Mouse (Mus musculus) midbrain, embryonic 16.5 days (tissue): ENCODE results near the gene Mindy4b-ps. TPM values are rescaled to one million over a fixed set of nuclear protein-coding genes. Genes with fewer than 3 reads are reported as not detected.
"Not testable (repeated sequence)": the region's sequence is repeated elsewhere in the genome, so short reads cannot be mapped to it uniquely, and the experiment has no call there.

Experiments
- ATAC-seq: fragments of 200-750 bp; cut with Nextera tagmentation; 2 replicates; pipeline ENCODE4 v1.8.0; 2017; ENCODE audit warnings: moderate TSS enrichment
- H3K27ac ChIP-seq: fragments of 300-500 bp; sonication (generic); 2 replicates; pipeline ENCODE4 v1.5.1; 2014; ENCODE audit warnings: mild to moderate bottlenecking, low read length, mixed read lengths
- H3K27me3 ChIP-seq: fragments of 300-500 bp; sonication (generic); 2 replicates; pipeline ENCODE4 v1.6.1; 2014; ENCODE audit warnings: low read depth, low read length, mixed read lengths; ENCODE audit not compliant: control insufficient read depth, insufficient read depth
- H3K36me3 ChIP-seq: fragments of 300-500 bp; sonication (generic); 2 replicates; pipeline ENCODE4 v1.6.1; 2014; ENCODE audit warnings: mild to moderate bottlenecking, low read length, moderate library complexity, mixed read lengths; ENCODE audit not compliant: control insufficient read depth, insufficient read depth
- H3K4me1 ChIP-seq: fragments of 300-500 bp; sonication (generic); 2 replicates; pipeline ENCODE4 v1.6.1; 2014; ENCODE audit warnings: mild to moderate bottlenecking, low read length, mixed read lengths; ENCODE audit not compliant: control insufficient read depth, insufficient read depth
- H3K4me2 ChIP-seq: fragments of 300-500 bp; sonication (generic); 2 replicates; pipeline ENCODE4 v1.6.1; 2014; ENCODE audit warnings: mild to moderate bottlenecking, low read length, mixed read lengths
- H3K4me3 ChIP-seq: fragments of 300-500 bp; sonication (generic); 2 replicates; pipeline ENCODE4 v1.5.1; 2014; ENCODE audit warnings: low read depth, mild to moderate bottlenecking, low read length, moderate library complexity, mixed read lengths
- H3K9ac ChIP-seq: fragments of 300-500 bp; sonication (generic); 2 replicates; pipeline ENCODE4 v1.6.1; 2014; ENCODE audit warnings: low read depth, low read length, mixed read lengths
- H3K9me3 ChIP-seq: fragments of 300-500 bp; sonication (generic); replicated peaks from 2 replicates; pipeline ENCODE4 v1.6.1; 2014; ENCODE audit warnings: mild to moderate bottlenecking, low read length, mixed read lengths; ENCODE audit not compliant: control insufficient read depth, poor library complexity, severe bottlenecking
- WGBS: fragments of 180-500 bp; shearing (Covaris S2); extraction: QIAGEN DNeasy Blood & Tissue Kit; methylation state at CpG from one replicate; pipeline ENCODE4 v1.1.7; 2014; 5-methylcytosine and 5-hydroxymethylcytosine counted together
- polyA plus RNA-seq: library from polyadenylated mRNA; unstranded; fragments of >200 nt; fragmentation: Nextera tagmentation; extraction: Ambion mirVana; gene quantifications from 2 replicates; pipeline ENCODE4 v1.2.1, GENCODE M21; 2015

Gene Mindy4b-ps
- polyA plus RNA-seq: 0.12 and 0.33 TPM in 2 replicates

DNA sequence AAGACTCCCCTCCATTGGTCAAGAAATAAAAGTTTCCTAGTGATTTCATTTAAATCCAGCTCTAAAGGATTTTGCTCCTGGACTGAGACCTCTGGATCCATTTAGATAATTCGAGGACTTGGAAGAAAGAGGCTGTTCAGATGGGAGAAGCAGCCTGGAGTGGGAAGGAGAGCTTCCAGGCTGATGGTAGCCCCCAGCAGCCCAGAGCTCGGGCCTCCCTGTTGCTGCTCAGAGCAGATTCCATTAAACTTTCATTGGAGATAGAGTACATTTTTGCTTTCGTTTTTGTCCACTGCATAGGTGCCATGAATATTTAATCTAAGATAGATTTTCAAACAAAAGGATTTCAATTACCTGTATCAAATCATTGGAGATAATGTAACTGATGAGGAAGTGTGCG is at the start of gene Mindy4b-ps:
Mindy4b-ps (minus strand) TSS at position 101 of the 400 bp plus-strand sequence.
- no peak within 1 kb of the TSS for H3K27ac ChIP-seq
- H3K27me3 ChIP-seq: peaks cover 3% of the 10 kb centered on the region
- 63% methylated on average over 4 of the region's 4 CpGs for WGBS
- no peaks in the 10 kb centered on the region for H3K9me3 ChIP-seq
- no peak for ATAC-seq
- no peaks in the 10 kb centered on the region for H3K36me3 ChIP-seq
- no peak within 1 kb of the TSS for H3K9ac ChIP-seq
- peaks cover 4% of the 10 kb centered on the region; the same call in 1 of the 2 replicates for H3K4me1 ChIP-seq
- no peak within 1 kb of the TSS for H3K4me2 ChIP-seq
- no peak within 1 kb of the TSS for H3K4me3 ChIP-seq

DNA sequence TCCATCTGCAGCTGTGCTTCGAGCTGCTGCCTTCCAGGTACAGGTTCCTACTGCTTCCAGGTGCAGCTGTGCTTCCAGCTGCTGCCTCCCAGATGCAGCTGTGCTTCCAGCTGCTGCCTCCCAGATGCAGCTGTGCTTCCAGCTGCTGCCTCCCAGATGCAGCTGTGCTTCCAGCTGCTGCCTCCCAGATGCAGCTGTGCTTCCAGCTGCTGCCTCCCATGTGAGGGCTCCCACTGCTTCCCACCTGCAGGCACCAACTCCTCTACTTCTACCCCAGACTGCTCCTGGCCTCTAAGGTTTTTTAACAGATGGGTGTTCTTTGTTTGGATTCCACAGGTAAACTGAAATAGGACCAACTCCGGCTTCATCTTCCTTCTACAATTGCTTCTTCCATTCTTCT is 49.8 kb upstream of the Mindy4b-ps start:
- H3K4me1 ChIP-seq, ATAC-seq, H3K9me3 ChIP-seq, H3K36me3 ChIP-seq, H3K27me3 ChIP-seq, H3K9ac ChIP-seq, H3K4me3 ChIP-seq, H3K4me2 ChIP-seq, H3K27ac ChIP-seq: not testable (repeated sequence)
- WGBS: 79% methylated on average over 2 of the region's 2 CpGs

DNA sequence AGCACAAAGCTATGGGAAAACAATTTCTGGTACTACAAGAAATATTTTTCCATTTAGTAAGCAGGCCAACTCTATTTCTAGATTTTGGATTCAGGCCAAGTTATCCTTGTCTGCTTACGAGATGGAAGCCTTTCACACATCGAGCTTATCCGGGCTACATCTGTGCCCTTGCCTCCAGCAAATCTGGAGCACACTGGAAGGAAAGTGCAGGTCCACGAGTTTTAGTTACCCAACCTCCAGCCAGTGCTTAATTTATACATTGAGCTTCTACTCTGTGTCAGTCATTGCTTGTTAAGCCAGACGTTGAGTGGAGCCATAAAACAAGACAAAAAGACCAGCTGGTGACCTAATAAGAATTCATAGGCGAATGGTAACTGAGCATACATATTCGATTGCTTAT is 43.6 kb upstream of the Mindy4b-ps start:
- 31% methylated on average over 7 of the region's 7 CpGs for WGBS
- Histone ChIP-seq H3K9ac (no peak overlapping the region), H3K27ac (no peak overlapping the region), H3K9me3 (no peaks in the 10 kb centered on the region), H3K4me3 (no peak overlapping the region), H3K27me3 (no peaks in the 10 kb centered on the region), H3K36me3 (no peaks in the 10 kb centered on the region), H3K4me1 (no peaks in the 10 kb centered on the region), H3K4me2 (no peak overlapping the region)
- ATAC-seq: no peak

DNA sequence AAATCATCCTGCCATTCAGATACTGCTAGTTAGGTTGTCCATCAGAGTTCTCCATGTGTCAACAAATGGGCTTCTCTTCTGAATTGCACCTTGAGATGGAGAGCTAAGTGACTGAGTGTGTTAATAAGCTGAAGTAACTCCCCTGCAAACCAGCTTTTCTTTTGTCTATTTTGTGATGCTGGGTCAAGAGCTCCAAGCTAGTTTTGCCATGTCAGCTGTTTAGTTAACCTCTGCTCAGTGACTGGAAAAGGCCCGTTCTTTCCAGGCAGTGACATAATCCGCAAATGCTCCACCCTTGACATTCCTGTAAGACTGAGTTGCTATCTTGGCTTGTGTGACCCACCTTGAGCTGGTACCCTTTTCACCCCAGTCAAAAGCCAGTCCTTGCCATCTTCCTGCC is 40.9 kb upstream of the Mindy4b-ps start:
- no peak overlapping the region for H3K4me2 ChIP-seq
- ATAC-seq: no peak
- H3K4me1 ChIP-seq: no peaks in the 10 kb centered on the region
- no peak overlapping the region for H3K4me3 ChIP-seq
- no peak overlapping the region for H3K27ac ChIP-seq
- no peak overlapping the region for H3K9ac ChIP-seq
- 52% methylated on average over 2 of the region's 2 CpGs for WGBS
- no peaks in the 10 kb centered on the region for H3K36me3 ChIP-seq
- H3K9me3 ChIP-seq: no peaks in the 10 kb centered on the region
- no peaks in the 10 kb centered on the region for H3K27me3 ChIP-seq

DNA sequence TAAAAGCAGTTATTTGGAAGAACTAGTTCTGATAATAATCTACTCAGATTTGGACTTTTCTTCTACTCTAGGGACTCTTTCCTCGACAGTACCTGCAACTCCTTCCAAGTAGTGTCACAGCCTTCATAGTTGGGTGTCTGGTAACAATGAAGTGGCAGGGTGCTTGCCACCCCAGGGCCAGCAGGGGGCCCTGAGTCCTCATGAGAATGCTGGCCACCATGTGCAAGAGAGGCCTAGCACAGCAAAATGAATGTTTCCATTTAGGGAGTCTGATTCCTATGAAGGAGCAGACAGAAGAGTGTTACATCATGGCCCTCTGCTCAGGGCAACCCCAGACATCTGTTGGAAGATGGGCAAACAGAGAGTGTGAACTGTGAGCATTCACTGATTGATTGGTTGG is 21.3 kb upstream of the Mindy4b-ps start:
- Histone ChIP-seq H3K4me2 (no peak overlapping the region), H3K9me3 (no peaks in the 10 kb centered on the region), H3K4me3 (no peak overlapping the region), H3K36me3 (no peaks in the 10 kb centered on the region), H3K27me3 (no peaks in the 10 kb centered on the region), H3K9ac (no peak overlapping the region), H3K27ac (no peak overlapping the region), H3K4me1 (no peaks in the 10 kb centered on the region)
- WGBS: 75% methylated on average over 1 of the region's 1 CpGs
- ATAC-seq: peak; percentile 25; the same call in 1 of the 2 replicates

DNA sequence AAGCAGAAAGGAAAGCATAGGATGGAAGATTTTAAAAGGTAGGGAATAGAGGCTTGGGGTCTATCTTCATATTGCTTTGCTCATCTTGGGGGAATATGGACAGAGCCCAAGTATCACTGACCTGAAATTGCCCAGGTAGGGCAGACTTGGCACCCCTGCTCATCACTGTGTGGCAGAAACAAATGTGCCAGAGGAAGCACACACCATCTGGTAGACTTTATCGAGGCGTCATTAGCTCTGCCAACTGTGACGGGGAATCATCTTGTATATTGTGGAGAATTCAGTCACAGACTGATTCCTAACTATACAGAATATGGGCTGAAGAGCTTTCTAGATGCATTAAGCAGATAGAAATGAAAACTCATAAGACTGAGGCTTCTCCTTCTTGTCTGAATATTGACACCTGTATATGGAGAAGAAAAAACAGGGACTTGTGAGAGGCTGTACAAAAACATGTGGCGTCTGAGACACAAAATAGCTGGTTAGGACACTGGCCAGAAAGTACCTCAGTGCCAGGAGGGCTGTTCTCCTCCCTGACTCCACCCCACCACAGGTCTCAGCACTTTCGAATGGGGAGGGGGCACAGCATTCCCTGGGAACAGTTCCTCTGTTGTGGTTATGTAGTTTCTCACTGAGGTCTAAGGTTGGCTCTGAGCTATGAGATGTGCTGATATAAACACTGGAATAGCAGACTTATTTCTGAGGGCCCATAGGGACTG is 11.5 kb upstream of the Mindy4b-ps start:
- no peaks in the 10 kb centered on the region for H3K4me1 ChIP-seq
- ATAC-seq: no peak
- H3K4me2 ChIP-seq: no peak overlapping the region
- H3K36me3 ChIP-seq: no peaks in the 10 kb centered on the region
- WGBS: 91% methylated on average over 5 of the region's 5 CpGs
- H3K9ac ChIP-seq: no peak overlapping the region
- no peak overlapping the region for H3K4me3 ChIP-seq
- peaks cover 4% of the 10 kb centered on the region for H3K27me3 ChIP-seq
- H3K9me3 ChIP-seq: no peaks in the 10 kb centered on the region
- no peak overlapping the region for H3K27ac ChIP-seq

DNA sequence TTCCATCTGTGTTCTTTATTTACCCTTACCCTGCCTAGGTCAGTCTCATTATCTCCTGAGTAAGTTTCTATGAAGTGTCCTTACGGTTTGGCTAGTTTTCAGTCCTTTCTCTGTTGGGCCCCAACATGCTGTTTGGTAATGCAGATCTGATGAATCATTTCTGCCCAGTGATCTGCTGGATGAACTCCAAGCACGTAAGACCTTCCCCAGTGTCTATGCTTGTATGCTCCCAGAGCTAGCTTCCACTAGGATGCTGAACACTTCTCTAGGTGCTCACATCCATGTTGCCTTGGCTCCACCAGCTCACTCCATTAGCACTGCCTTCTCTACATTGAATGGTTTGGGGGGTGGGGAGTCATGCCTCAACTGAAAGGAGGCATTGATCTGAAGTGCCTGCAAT is 10.8 kb upstream of the Mindy4b-ps start:
- Histone ChIP-seq H3K4me2 (no peak overlapping the region), H3K9me3 (no peaks in the 10 kb centered on the region), H3K27me3 (peaks cover 8% of the 10 kb centered on the region), H3K9ac (no peak overlapping the region), H3K27ac (no peak overlapping the region), H3K4me1 (no peaks in the 10 kb centered on the region), H3K36me3 (no peaks in the 10 kb centered on the region), H3K4me3 (no peak overlapping the region)
- ATAC-seq: no peak
- 82% methylated on average over 2 of the region's 2 CpGs for WGBS

DNA sequence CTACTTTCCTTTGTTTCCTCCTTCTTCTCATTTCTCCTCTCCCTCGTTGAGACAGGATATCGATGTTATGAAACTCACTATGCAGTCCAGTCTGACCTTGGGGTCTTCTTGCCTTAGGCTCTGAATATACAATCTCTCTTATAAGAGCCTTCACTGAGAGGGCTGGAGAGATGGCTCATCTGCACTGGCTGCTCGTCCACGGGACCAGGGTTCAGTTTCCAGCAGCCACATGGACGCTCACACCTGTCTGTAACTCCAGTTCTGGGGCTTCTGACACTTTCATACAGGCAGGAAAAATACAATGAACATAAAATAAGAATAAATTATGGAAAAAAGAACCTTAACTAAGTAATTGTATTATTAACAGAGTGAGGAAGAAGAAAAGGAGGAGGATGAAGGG is 9.5 kb upstream of the Mindy4b-ps start:
- no peak overlapping the region for H3K4me3 ChIP-seq
- H3K4me1 ChIP-seq: no peaks in the 10 kb centered on the region
- no peaks in the 10 kb centered on the region for H3K9me3 ChIP-seq
- H3K27me3 ChIP-seq: peaks cover 8% of the 10 kb centered on the region
- no peak overlapping the region for H3K4me2 ChIP-seq
- H3K36me3 ChIP-seq: no peaks in the 10 kb centered on the region
- no peak overlapping the region for H3K27ac ChIP-seq
- no peak for ATAC-seq
- H3K9ac ChIP-seq: no peak overlapping the region
- 91% methylated on average over 5 of the region's 5 CpGs for WGBS

DNA sequence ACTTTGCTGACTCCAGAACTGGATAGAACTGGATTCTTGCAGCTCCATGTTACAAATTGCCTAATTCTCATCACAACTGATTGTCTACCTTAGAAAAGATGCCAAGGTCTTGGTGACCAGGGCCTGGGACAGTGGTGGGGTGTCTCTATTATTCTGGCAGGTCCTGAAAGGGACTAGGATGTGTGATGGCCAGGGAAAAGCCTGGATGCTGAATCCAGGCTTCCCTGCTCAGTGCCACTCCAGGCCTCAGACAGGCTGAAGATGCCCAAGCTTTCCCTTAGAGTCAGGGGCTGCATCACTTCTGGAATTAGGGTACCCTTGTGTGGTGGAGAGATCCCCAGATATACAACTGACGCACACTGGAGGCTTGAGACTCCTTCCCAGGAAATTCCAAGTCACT is 7.8 kb upstream of the Mindy4b-ps start:
- ATAC-seq: no peak
- Histone ChIP-seq H3K9ac (no peak overlapping the region), H3K4me2 (no peak overlapping the region), H3K27ac (no peak overlapping the region), H3K9me3 (no peaks in the 10 kb centered on the region), H3K27me3 (peaks cover 8% of the 10 kb centered on the region), H3K4me1 (no peaks in the 10 kb centered on the region), H3K4me3 (no peak overlapping the region), H3K36me3 (no peaks in the 10 kb centered on the region)
- 88% methylated on average over 1 of the region's 1 CpGs for WGBS
